Mouse (Mus musculus): ENCODE measurements around the gene Ergic1. TPM values are rescaled to one million over a fixed set of nuclear protein-coding genes. Genes with fewer than 3 reads are reported as not detected.

Gene Ergic1
- total RNA-seq, 2 experiments from 2014 or later: 144 to 149 TPM

- H3K27ac ChIP-seq: no peak overlapping the region
- intact Hi-C loops (cut with DNase I): no loop called here
These were observed 6.0 kb downstream of the Ergic1 start for GRCm38 (mm10) chr17:26567142-26567817.

GRCm38 (mm10) chr17:26567818-26568173 is 6.5 kb downstream of the Ergic1 start:
- DNase-seq (ENCODE audit: extremely low spot score in 1 of 2, low spot score in 2 of 2): no peak
- no peak overlapping the region for H3K4me3 ChIP-seq
- TF ChIP-seq CTCF (IDR thresholded peaks at IDR 0.05): no peak
- no peak overlapping the region for H3K27ac ChIP-seq
- intact Hi-C loops (cut with DNase I): no loop called here

More at GRCm38 (mm10) chr17:26567142-26567817, 6.0 kb downstream of the Ergic1 start:
- H3K4me3 ChIP-seq: no peak overlapping the region
- DNase-seq (ENCODE audit: extremely low spot score in 1 of 2, low spot score in 2 of 2): no peak
- no peak for TF ChIP-seq CTCF (IDR thresholded peaks at IDR 0.05)

GRCm38 (mm10) chr17:26569594-26570350 is 8.5 kb downstream of the Ergic1 start:
- TF ChIP-seq CTCF (IDR thresholded peaks at IDR 0.05): no peak
- DNase-seq (ENCODE audit: extremely low spot score in 1 of 2, low spot score in 2 of 2): no peak
- Histone ChIP-seq H3K27ac (no peak overlapping the region), H3K4me3 (no peak overlapping the region)
- intact Hi-C loops (cut with DNase I): no loop called here

GRCm38 (mm10) chr17:26570651-26571118 is 9.4 kb downstream of the Ergic1 start:
- no peak overlapping the region; the same call in 1 of the 2 replicates for H3K27ac ChIP-seq
- no peak for TF ChIP-seq CTCF (IDR thresholded peaks at IDR 0.05)
- DNase-seq (ENCODE audit: extremely low spot score in 1 of 2, low spot score in 2 of 2): no peak
- intact Hi-C loops (cut with DNase I): no loop called here
- no peak overlapping the region for H3K4me3 ChIP-seq

GRCm38 (mm10) chr17:26571377-26571776 is 10.1 kb downstream of the Ergic1 start:
- intact Hi-C loops (cut with DNase I): no loop called here
- TF ChIP-seq CTCF (IDR thresholded peaks at IDR 0.05): no peak
- Histone ChIP-seq H3K4me3 (no peak overlapping the region), H3K27ac (no peak overlapping the region)
- DNase-seq (ENCODE audit: extremely low spot score in 1 of 2, low spot score in 2 of 2): no peak

- Histone ChIP-seq H3K27ac (no peak overlapping the region), H3K4me3 (no peak overlapping the region)
- no peak for TF ChIP-seq CTCF (IDR thresholded peaks at IDR 0.05)
- DNase-seq (ENCODE audit: extremely low spot score in 1 of 2, low spot score in 2 of 2): no peak
- intact Hi-C loops (cut with DNase I): no loop called here
These were observed 11.0 kb downstream of the Ergic1 start for GRCm38 (mm10) chr17:26572265-26572664.

- intact Hi-C loops (cut with DNase I): no loop called here
- no peak for DNase-seq (ENCODE audit: extremely low spot score in 1 of 2, low spot score in 2 of 2)
- no peak overlapping the region for H3K4me3 ChIP-seq
- peak overlapping the region; percentile 76; the same call in 1 of the 2 replicates for H3K27ac ChIP-seq
- TF ChIP-seq CTCF (IDR thresholded peaks at IDR 0.05): no peak
These were observed 12.8 kb downstream of the Ergic1 start for GRCm38 (mm10) chr17:26574118-26574517.

- no peak for TF ChIP-seq CTCF (IDR thresholded peaks at IDR 0.05)
These were observed 13.4 kb downstream of the Ergic1 start for GRCm38 (mm10) chr17:26574701-26575100.

GRCm38 (mm10) chr17:26575786-26576690 is 14.7 kb downstream of the Ergic1 start:
- intact Hi-C loops (cut with DNase I): loop anchor here (1.0 to 5.0 kb wide), 3 partner anchors 13 to 69 kb away; no protein-coding TSS in a partner anchor
- H3K27ac ChIP-seq: peak overlapping the region; percentile 80

More at GRCm38 (mm10) chr17:26574701-26575100, 13.4 kb downstream of the Ergic1 start:
- intact Hi-C loops (cut with DNase I): loop anchor here (1.0 to 5.0 kb wide), 3 partner anchors 11 to 67 kb away; no protein-coding TSS in a partner anchor
- Histone ChIP-seq H3K4me3 (no peak overlapping the region), H3K27ac (peak overlapping the region; percentile 76)
- no peak for DNase-seq (ENCODE audit: extremely low spot score in 1 of 2, low spot score in 2 of 2)

GRCm38 (mm10) chr17:26576833-26577232 is 15.5 kb downstream of the Ergic1 start:
- intact Hi-C loops (cut with DNase I): loop anchor here (5.0 kb wide), 2 partner anchors 55 to 70 kb away; no protein-coding TSS in a partner anchor

More at GRCm38 (mm10) chr17:26575786-26576690, 14.7 kb downstream of the Ergic1 start:
- DNase-seq (ENCODE audit: extremely low spot score in 1 of 2, low spot score in 2 of 2): peak; percentile 42
- no peak overlapping the region for H3K4me3 ChIP-seq
- TF ChIP-seq CTCF (IDR thresholded peaks at IDR 0.05): no peak; the same call in 1 of the 2 replicates

GRCm38 (mm10) chr17:26577309-26577708 is 16.0 kb downstream of the Ergic1 start:
- H3K4me3 ChIP-seq: no peak overlapping the region
- intact Hi-C loops (cut with DNase I): loop anchor here (5.0 kb wide), 2 partner anchors 55 to 70 kb away; no protein-coding TSS in a partner anchor
- no peak for TF ChIP-seq CTCF (IDR thresholded peaks at IDR 0.05)
- DNase-seq (ENCODE audit: extremely low spot score in 1 of 2, low spot score in 2 of 2): no peak
- peak overlapping the region; percentile 80 for H3K27ac ChIP-seq

More at GRCm38 (mm10) chr17:26576833-26577232, 15.5 kb downstream of the Ergic1 start:
- Histone ChIP-seq H3K4me3 (no peak overlapping the region), H3K27ac (peak overlapping the region; percentile 80)
- no peak for DNase-seq (ENCODE audit: extremely low spot score in 1 of 2, low spot score in 2 of 2)
- TF ChIP-seq CTCF (IDR thresholded peaks at IDR 0.05): no peak

Data from left cerebral cortex, adult 2 months (tissue).